2 mouse cellular contexts compared by ENCODE assay signal in the genomic region with DNA sequence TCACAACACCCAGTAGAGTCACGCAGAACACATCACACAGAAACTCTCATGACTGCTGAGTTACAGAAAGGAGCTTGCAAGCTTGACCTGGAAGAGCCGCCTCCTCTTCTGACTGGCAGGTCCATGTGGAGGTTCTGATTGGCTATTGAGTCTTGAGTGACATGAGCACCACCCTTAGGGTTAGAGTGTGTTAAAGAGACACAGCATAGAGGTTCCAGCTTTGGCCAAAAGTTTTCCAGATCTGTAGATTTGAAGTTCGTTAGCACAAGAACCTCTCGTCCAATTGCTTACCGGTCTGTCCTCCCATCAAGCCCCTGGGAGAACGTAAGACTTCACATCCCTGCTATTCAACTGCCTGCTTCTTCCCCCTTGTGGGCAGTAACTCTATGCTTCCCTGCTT. TPM values are rescaled to one million over a fixed set of nuclear protein-coding genes. Genes with fewer than 3 reads are reported as not detected.
"Had no signal": no experiment of that assay in that cellular context is flagged by ENCODE, and none has a peak within 500 bp of the region (broad histone marks: within the 10 kb centered on the region; RNA-seq: fewer than 3 reads in every experiment).

Gm14288 (minus strand) TSS at position 101 of the 400 bp plus-strand sequence.

RNA-seq across cellular contexts. Expression of gene Gm14288, which starts in this region (rescaled TPM):
- total RNA-seq: monocyte, adult 5-6 weeks; neutrophil, adult 5-6 weeks had no signal
